Mouse (Mus musculus) ES-E14 (cell line): ENCODE measurements around the gene Khsrp. TPM values are rescaled to one million over a fixed set of nuclear protein-coding genes. Genes with fewer than 3 reads are reported as not detected.

Experiments used
- DNase-seq: peaks from one replicate; pipeline ENCODE4 v3.0.0-alpha.2; 2013; ENCODE audit warnings: low read depth, low spot score
- H3K27ac ChIP-seq: 2 replicates; pipeline ENCODE4 v1.5.1; 2012; ENCODE audit warnings: low read depth, mild to moderate bottlenecking, low read length, moderate library complexity, mixed read lengths; ENCODE audit not compliant: poor library complexity, insufficient read depth, severe bottlenecking
- H3K36me3 ChIP-seq: 2 replicates; pipeline ENCODE4 v1.6.1; 2012; ENCODE audit warnings: mild to moderate bottlenecking, low read length, moderate library complexity, mixed read lengths; ENCODE audit not compliant: control insufficient read depth, poor library complexity, insufficient read depth, severe bottlenecking
- H3K4me1 ChIP-seq, 2 experiments: fragments of 150-350 bp in 1 of 2; sonication (generic) in 1 of 2; 2 replicates each; pipeline ENCODE4 v1.6.1; 2012; ENCODE audit warnings: low read length in 2 of 2, mild to moderate bottlenecking in 1 of 2, mixed read lengths in 1 of 2; ENCODE audit not compliant: control insufficient read depth in 2 of 2, insufficient read depth in 2 of 2, poor library complexity in 1 of 2
- H3K4me3 ChIP-seq, 2 experiments: fragments of 150-350 bp in 1 of 2; sonication (generic) in 1 of 2; 2 replicates each; pipeline ENCODE4 v1.5.1; 2012; ENCODE audit warnings: low read length in 2 of 2, low read depth in 1 of 2, mild to moderate bottlenecking in 1 of 2, mixed read lengths in 1 of 2; ENCODE audit not compliant: insufficient read depth in 1 of 2, poor library complexity in 1 of 2, severe bottlenecking in 1 of 2
- H3K9ac ChIP-seq: 2 replicates; pipeline ENCODE4 v1.6.1; 2012; ENCODE audit warnings: low read depth, mild to moderate bottlenecking, low read length, mixed read lengths; ENCODE audit not compliant: poor library complexity, insufficient read depth, severe bottlenecking
- H3K9me3 ChIP-seq: fragments of 150-350 bp; sonication (generic); 2 replicates; pipeline ENCODE4 v1.6.1; 2012; ENCODE audit warnings: low read depth, mild to moderate bottlenecking, low read length; ENCODE audit not compliant: control insufficient read depth, insufficient read depth
- CHD2 ChIP-seq: IDR thresholded peaks from 2 replicates; pipeline ENCODE4 v1.6.1; 2014; ENCODE audit warnings: mild to moderate bottlenecking, low read depth, low read length, inconsistent platforms
- HCFC1 ChIP-seq: IDR thresholded peaks from 2 replicates; pipeline ENCODE4 v1.6.1; 2012; ENCODE audit warnings: low read length, inconsistent platforms, borderline replicate concordance; ENCODE audit not compliant: insufficient read depth
- MAFK ChIP-seq: IDR thresholded peaks from 2 replicates; pipeline ENCODE4 v1.6.1; 2014; ENCODE audit warnings: mild to moderate bottlenecking, low read depth, low read length, inconsistent platforms; ENCODE audit not compliant: insufficient read depth
- ZC3H11A ChIP-seq: IDR thresholded peaks from 2 replicates; pipeline ENCODE4 v1.6.1; 2012; ENCODE audit warnings: low read depth, mild to moderate bottlenecking, inconsistent platforms, low read length, borderline replicate concordance
- ZNF384 ChIP-seq: IDR thresholded peaks from 2 replicates; pipeline ENCODE4 v1.6.1; 2012; ENCODE audit warnings: low read depth, low read length, inconsistent platforms
- in situ Hi-C, 2 experiments: fragments of 600-800 bp; cut with MboI; formaldehyde crosslinking; loops; one replicate each; pipeline ENCODE4 v1.15.1; 2025; ENCODE audit warnings: low sequenced_read_pairs in 2 of 2, inconsistent platforms in 1 of 2; ENCODE audit not compliant: unreplicated experiment in 2 of 2
- total RNA-seq: library from RNA; depleted of rRNA; stranded (reverse); fragments of 300-350 nt; gene quantifications from 2 replicates; pipeline ENCODE4 v1.2.3, GENCODE M21; 2012

The Khsrp gene
- total RNA-seq, 1 experiment: 82.3 TPM

DNA sequence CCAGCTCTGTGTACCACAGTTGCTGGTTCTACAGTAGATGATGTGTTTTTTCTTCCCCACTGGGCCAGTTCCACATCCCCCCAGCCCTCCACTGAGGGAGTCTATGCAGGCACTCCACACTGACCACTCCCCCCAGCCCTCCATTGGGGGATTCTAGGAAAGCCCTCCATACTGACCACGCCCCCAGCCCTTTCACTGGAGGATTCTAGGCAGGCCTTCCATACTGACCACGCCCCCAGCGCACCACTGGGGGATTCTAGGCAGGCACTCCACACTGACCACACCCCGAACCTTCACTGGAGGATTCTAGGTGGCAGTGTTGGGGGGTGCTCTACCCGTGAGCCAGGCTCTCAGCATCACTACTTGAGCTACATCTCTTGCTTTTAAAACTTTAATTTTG lies 16.1 kb upstream of the Khsrp start:
- in situ Hi-C loops: no loop called here
- H3K9me3 ChIP-seq: no peaks in the 10 kb centered on the region

DNA sequence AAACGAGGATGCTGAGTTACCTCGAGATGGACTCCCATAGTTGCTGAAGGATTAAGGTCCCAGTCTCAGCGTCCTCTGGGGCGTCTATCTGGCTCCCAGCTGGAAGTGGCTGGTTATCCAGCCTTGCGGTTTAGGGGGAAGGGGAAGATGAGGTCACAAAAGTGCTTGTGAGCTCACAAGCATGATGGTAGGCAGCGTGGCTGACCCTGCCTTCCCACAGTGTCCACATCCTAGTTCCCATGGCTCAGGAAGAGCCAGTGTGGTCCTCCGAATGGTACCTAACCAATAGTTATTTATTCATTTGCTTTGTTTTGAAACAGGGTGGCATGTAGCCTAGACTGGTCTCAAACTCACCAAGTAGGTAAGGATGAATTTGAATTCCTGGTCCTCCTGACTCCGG lies 10.2 kb upstream of the Khsrp start, which contains the start of gene Slc25a41:
Slc25a41 (minus strand) TSS at position 101 of the 400 bp plus-strand sequence.
- Histone ChIP-seq H3K9ac (no peak within 1 kb of the TSS), H3K9me3 (no peaks in the 10 kb centered on the region), H3K4me3 (no peak within 1 kb of the TSS), H3K27ac (no peak within 1 kb of the TSS), H3K4me1 (peaks cover 0 to 7% of the 10 kb centered on the region in 2 experiments; a peak in 2 of 4 replicates), H3K36me3 (no peaks in the 10 kb centered on the region)
- in situ Hi-C loops: no loop called here
- no peak for DNase-seq
- TF ChIP-seq CHD2 (no peak), MAFK (no peak)

More for the DNA sequence above, 16.1 kb upstream of the Khsrp start:
- Histone ChIP-seq H3K4me3 (peak overlapping the region in 1 of 2 experiments; percentile 30; a peak in 1 of 4 replicates), H3K27ac (no peak overlapping the region), H3K36me3 (no peaks in the 10 kb centered on the region), H3K9ac (no peak overlapping the region), H3K4me1 (peaks cover 0 to 4% of the 10 kb centered on the region in 2 experiments; a peak in 1 of 4 replicates)
- TF ChIP-seq MAFK (no peak), HCFC1 (no peak), CHD2 (no peak), ZC3H11A (no peak), ZNF384 (no peak)
- DNase-seq: peak; percentile 99

DNA sequence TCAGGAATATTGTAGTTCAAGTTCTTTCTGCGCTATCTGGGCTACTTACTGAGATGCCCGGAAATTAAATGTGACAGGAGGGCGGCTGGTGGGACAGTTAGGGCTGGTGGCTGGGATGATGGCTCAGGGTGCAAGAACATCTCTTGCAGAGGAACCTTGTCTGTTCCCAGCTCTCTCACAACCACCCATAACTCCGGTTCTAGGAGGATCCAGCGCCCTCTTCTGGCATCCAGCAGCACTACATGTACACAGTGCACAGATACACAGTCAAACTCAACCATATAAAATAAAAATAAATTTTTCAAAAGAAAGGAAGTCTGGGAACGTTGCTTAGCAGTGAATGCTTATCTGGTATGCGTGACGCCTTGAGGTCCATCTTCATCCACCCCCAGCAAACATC lies 7.7 kb upstream of the Khsrp start:
- H3K9me3 ChIP-seq: no peaks in the 10 kb centered on the region
- no peak for TF ChIP-seq HCFC1
- no peak for TF ChIP-seq MAFK
- TF ChIP-seq ZC3H11A: no peak
- TF ChIP-seq CHD2: no peak
- no peak for TF ChIP-seq ZNF384
- peaks cover 0 to 7% of the 10 kb centered on the region in 2 experiments; a peak in 2 of 4 replicates for H3K4me1 ChIP-seq
- no peaks in the 10 kb centered on the region for H3K36me3 ChIP-seq
- peak overlapping the region in 1 of 2 experiments; percentile 27; a peak in 1 of 4 replicates for H3K4me3 ChIP-seq
- no peak overlapping the region for H3K27ac ChIP-seq
- no peak overlapping the region for H3K9ac ChIP-seq
- DNase-seq: no peak
- in situ Hi-C loops: no loop called here

DNA sequence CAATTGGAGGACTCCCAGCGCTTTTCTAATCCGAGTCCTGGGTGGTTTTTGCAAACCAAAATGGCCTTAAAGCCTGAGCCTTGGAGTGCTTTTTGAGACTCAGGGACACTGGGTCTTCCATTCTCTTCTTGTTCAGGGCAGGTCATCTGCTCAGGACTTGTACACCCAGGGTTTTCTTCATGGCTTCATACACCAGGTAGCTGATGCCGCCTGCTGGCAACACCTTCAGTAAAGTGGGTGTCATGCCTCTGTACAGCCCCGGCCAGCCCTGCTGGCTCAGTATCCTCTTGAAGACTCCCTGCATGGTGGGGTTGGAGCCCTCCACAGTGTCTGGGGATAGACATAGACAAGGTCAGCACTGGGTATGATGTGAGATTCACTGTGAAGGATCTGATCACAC lies 1.5 kb upstream of the Khsrp start:
- H3K9ac ChIP-seq: peak overlapping the region; percentile 80; the same call in 1 of the 2 replicates
- peaks cover 3 to 8% of the 10 kb centered on the region in 2 experiments; a peak in 1 of 4 replicates for H3K4me1 ChIP-seq
- H3K9me3 ChIP-seq: no peaks in the 10 kb centered on the region
- H3K36me3 ChIP-seq: peaks cover 10% of the 10 kb centered on the region
- TF ChIP-seq HCFC1: no peak
- TF ChIP-seq MAFK: no peak
- TF ChIP-seq CHD2: no peak
- TF ChIP-seq ZC3H11A: no peak
- no peak for TF ChIP-seq ZNF384
- no peak overlapping the region for H3K27ac ChIP-seq
- peak overlapping the region; percentile 66 to 72; a peak in 3 of 4 replicates for H3K4me3 ChIP-seq
- DNase-seq: no peak
- in situ Hi-C loops: no loop called here

DNA sequence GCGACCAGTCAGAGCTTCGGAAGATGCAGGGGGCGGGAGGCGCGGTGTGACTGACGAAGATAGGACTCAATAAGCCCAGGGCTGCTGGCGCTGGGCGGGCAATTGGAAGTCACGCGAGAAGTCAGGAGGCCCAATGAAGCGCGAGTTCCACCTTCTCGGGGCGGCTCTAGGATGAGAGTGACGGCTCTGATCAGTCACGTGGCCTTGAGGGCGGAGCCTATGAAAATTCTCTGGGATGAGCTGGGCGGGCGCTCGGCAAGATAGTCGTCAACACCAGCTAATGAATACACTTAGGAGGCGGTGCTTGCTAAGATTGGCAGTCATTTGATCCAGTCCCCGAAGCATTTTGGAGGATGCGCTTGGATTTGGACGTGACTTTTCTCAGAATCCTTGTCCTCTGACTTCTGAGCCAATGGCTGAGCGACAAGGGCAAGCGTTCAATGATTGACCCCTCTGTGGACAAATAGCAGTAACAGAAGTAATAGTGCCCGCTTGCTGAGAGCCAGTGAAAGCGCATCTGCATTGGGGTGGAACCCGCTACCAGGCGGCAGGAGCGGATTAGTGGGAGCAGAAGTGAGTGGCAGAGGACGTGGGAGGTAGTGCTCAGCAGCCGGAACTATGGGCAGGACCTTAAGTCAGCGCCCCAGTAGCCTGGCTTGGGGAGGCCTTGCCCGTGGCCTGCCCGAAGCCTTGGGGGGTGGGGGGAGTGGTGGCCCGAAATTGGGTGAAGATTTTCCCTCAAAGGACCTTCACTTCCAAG lies 519 bp upstream of the Khsrp start:
- no peaks in the 10 kb centered on the region for H3K9me3 ChIP-seq
- in situ Hi-C loops: no loop called here
- peak overlapping the region; percentile 35 for H3K27ac ChIP-seq
- peak; percentile 100 for DNase-seq
- H3K9ac ChIP-seq: peak overlapping the region; percentile 80
- peaks cover 18% of the 10 kb centered on the region for H3K36me3 ChIP-seq
- peak overlapping the region; percentile 66 to 72 for H3K4me3 ChIP-seq
- peaks cover 3 to 7% of the 10 kb centered on the region in 2 experiments; a peak in 1 of 4 replicates for H3K4me1 ChIP-seq
- TF ChIP-seq MAFK (no peak), ZC3H11A (no peak), CHD2 (peak; percentile 97), HCFC1 (peak; percentile 55; the same call in 1 of the 2 replicates), ZNF384 (no peak)
